Mouse (Mus musculus) neutrophil, adult 5-6 weeks (primary cell): Measurements from ENCODE around the gene Trip12. TPM values are rescaled to one million over a fixed set of nuclear protein-coding genes. Genes with fewer than 3 reads are reported as not detected.

Experiments
- ATAC-seq: fragments of 151-379, 151-347 bp; 2 replicates; pipeline ENCODE4 v1.8.0; 2017; ENCODE audit warnings: mild to moderate bottlenecking, moderate TSS enrichment; ENCODE audit not compliant: insufficient number of reproducible peaks, poor library complexity, low FRiP score, severe bottlenecking; ENCODE audit errors: extremely low read depth
- total RNA-seq: library from RNA; stranded (forward); fragments of 200-1000 nt; gene quantifications from 2 replicates; pipeline ENCODE4 v1.2.3, GENCODE M21; 2017

The Trip12 gene
- total RNA-seq, 1 experiment from 2014 or later, result 201 TPM

GRCm38 (mm10) chr1:84864645-84865044 lies 24.3 kb upstream of the Trip12 start:
- no peak for ATAC-seq

- no peak for ATAC-seq
Measured at GRCm38 (mm10) chr1:84861255-84861630, 20.9 kb upstream of the Trip12 start.

GRCm38 (mm10) chr1:84860360-84861254 lies 20.3 kb upstream of the Trip12 start:
- no peak for ATAC-seq

DNA sequence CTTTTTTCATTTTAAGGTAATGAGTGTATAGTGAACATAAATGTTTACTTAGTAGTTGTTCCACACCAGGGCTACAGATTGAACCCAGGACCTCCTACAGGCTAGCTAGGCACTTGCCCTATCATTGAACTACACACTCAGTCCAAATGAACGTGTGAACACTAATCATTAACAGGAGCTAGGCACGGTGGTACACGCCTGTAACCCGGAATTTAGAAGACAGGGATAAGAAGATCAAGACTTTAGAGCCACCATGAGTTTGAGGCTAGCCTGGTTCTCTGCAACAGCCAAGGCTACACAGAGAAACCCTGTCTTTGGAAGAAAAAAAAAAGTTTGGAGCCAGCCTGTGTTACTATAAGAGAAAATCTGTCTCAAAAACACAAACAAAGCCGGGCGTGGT lies 19.3 kb upstream of the Trip12 start:
- no peak for ATAC-seq

DNA sequence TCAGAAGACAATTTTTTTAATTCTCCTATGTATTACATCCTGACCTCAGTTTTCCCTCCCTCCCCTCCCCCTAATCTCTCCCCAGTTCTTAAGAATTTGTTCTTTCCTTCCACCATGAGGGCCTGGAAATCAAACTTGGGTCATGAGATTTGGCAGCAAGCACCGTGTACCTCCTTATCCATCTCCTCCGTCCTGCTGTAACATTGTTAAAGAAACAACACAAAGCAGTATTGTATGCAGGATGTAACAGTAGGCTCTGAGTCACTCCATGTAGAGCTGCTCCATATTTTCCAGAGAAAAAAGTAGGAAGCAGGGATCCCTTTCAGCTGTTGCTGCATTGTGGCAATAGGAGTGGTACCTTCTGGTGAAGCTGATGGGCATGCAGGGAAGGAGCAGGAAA lies 15.4 kb upstream of the Trip12 start:
- no peak for ATAC-seq

DNA sequence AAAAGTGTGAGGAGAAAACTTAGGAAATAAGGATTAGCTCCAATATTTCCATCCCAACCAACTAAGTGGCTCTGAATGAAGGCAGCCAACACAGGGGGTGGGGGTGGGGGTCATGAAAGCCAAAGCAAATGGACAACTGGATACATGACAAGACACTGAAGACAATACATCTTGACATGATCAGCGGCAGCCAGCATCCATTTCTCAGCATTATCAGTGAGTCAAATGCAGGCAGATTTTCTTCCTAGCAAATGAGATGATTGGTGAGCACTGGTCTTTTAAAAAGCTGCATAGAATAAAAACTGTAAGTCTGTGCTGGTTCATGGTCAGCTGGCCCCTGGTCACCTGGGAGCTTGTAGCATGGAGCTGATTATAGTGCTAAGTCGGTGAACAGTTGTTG lies 14.7 kb upstream of the Trip12 start:
- no peak for ATAC-seq

DNA sequence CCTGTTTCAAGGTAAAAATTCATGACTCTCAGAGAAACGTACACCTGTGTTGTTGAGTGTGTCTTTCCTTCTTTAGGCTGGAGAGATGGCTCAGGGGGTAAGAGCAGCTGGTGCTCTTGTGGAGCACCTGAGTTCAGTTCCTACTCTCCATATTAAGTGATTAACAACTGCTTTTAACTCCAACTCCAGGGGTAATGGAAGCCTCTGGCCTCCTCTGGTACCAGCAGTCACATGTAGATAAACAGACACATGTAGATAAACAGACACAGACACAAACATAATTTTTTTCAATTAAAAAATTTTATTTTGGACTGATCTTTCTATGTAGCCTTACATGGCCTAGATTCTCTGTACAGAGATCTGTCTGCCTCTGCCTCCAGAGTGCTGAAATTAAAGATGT lies 13.4 kb upstream of the Trip12 start:
- no peak for ATAC-seq

GRCm38 (mm10) chr1:84851512-84852235 lies 11.4 kb upstream of the Trip12 start:
- no peak for ATAC-seq

DNA sequence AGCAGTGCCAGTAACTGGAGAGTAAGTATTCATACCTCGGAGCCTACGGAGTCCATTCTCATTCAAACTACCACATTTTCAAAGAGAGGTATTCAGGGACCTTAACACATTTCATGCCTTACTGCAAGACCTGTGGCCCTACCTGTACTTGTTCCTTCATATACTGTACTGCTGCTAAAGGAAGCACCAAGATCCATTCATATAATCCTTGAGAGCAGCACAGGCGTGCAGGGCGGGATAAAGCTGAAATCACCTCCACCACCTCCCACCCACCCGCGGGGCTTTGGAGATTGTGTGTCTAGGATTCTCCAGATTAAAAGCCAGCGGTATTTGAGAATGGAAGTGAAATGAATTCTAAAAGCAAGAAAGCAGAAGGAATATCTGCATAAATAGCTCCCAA lies 10.2 kb upstream of the Trip12 start:
- ATAC-seq, result no peak

- ATAC-seq, result no peak
Measured at GRCm38 (mm10) chr1:84849804-84850203, 9.5 kb upstream of the Trip12 start.

GRCm38 (mm10) chr1:84848801-84849455 lies 8.6 kb upstream of the Trip12 start:
- no peak for ATAC-seq

GRCm38 (mm10) chr1:84848335-84848734 lies 8.0 kb upstream of the Trip12 start:
- no peak for ATAC-seq

DNA sequence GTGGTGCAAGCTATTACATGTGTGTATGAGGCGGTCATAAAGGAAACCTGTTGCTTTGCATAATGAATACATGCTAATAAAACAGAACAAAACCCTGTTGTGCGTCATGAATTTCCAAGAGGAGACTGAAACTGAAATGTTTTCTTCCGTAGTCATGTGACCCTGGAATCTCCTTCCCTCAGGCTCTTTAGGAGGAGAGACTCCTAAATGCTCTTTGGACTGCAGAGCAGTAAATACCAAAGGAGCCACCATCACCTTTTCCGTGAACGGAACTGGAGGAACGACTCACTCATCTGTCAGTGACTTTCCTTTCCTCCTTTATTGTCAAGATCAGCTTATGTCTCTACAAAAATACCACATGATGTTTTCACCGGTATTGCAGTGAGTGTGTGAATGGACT lies 7.4 kb upstream of the Trip12 start:
- ATAC-seq, result no peak

DNA sequence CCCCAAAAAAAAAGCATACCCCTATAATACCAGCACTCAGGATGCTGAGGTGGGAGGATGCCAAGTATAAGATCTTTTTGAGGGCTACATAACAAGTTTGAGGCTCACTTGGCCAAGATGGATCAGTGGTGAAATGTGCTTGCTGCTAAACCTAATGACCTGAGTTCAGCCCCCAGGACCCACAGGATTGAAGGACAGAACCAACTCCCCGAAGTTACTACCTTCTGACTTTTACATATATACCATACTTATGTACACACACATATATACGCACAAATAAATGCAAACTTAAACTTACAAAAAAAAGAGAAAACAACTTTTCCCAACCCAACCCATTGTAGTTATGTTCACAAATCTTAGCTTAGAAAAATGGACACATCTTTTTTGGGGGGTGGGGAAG lies 3.0 kb upstream of the Trip12 start:
- no peak for ATAC-seq

GRCm38 (mm10) chr1:84841061-84841460 lies 745 bp upstream of the Trip12 start:
- no peak for ATAC-seq

DNA sequence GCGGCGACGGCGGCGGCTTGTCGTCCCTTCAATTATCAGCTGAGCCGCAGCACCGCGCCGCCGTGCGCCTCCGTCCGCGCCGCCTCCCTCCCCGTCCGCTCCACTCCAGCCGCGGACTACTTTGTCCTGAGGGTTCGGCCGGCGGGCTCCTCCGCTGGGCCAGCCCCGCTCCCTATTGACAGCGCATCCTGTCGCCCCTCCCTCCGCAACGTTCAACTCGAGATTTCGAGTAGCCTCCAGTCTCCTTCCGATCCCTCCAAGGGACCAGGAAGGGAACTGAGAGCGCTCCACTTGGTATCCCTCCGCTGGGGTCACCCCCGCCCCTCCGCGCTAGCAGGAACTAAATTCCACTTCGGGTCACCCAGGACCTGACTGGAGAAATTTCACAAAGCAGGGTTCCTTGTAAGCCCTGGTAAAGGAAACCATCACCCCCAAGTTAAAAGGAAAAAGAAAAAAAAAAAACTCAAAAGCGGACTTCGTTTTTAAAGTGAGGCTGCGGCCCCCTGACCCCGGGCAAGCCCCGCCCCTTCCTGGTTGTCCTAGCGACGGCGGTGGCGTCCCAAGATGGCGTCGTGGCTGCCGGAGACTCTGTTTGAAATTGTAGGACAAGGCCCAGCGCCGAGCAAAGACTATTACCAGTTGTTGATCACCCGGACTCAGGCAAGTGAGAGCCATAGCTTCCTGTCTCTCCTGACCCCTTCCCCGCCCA lies 853 bp downstream of the Trip12 start, which contains the start of gene Fbxo36:
Gene Fbxo36 (plus strand): TSS at position 533 of the 709 bp plus-strand sequence.
- peak; percentile 65 for ATAC-seq

GRCm38 (mm10) chr1:84838621-84839151 lies 1.6 kb downstream of the Trip12 start:
- peak; percentile 6; the same call in 1 of the 2 replicates for ATAC-seq

GRCm38 (mm10) chr1:84838156-84838555 lies 2.2 kb downstream of the Trip12 start:
- no peak for ATAC-seq
